Mouse (Mus musculus): Measurements from ENCODE around the gene Mug1. TPM values are rescaled to one million over a fixed set of nuclear protein-coding genes. Genes with fewer than 3 reads are reported as not detected.

Gene Mug1
- polyA plus RNA-seq (2012; fragmentation: generic; extraction: Trizol) = not detected

GRCm38 (mm10) chr6:121838271-121838670 lies at the start of gene Mug1:
TSS of gene Mug1 (plus strand) at chr6:121838541.

Other genes starting within 250 kb of the Mug1 start
- not detected for gene A2m, start 203.2 kb upstream of the Mug1 start, polyA plus RNA-seq (2012; fragmentation: generic; extraction: Trizol)
- gene Gm7298, start 105.6 kb upstream of the Mug1 start, polyA plus RNA-seq (2012; fragmentation: generic; extraction: Trizol) = not detected
- gene Mug2, start 168.2 kb downstream of the Mug1 start, polyA plus RNA-seq (2012; fragmentation: generic; extraction: Trizol) = not detected